Mouse (Mus musculus): ENCODE measurements at regions not wholly inside any gene's neighbourhood (a gene's known extent, or its start where the extent isn't known, plus 50 kb on each side); places are given as distances from the start of the nearest gene placed in this dataset.
"Not testable (repeated sequence)": the region's sequence is repeated elsewhere in the genome, so short reads cannot be mapped to it uniquely, and the experiment has no call there.

DNA sequence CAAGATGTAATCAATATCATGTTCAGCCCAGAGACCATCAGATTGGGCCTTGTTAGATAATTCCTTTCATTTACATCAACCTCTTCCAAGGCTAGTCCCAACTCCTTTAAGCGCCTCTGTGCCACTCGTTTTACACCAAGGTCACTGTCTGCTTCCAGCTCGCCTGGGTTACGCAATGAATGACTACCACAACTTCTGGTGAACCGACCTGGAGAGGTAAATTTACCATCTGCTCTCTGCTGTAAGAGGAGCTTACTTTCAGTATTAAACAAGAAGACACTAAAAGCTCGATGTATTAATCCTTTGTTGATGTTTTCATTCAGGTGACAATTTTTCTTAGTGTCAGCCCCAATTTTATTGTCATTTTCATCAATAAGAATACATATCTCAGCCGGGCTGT lies 51.7 kb upstream of the Fam174b start:
- Histone ChIP-seq H3K4me1 (peaks cover under 1% of the 10 kb centered on the region), H3K27me3 (ENCODE audit: poor library complexity, severe bottlenecking) (no peaks in the 10 kb centered on the region), H3K27ac (no peak overlapping the region), H3K36me3 (replicated peaks) (no peaks in the 10 kb centered on the region), H3K9me3 (no peaks in the 10 kb centered on the region), H3K4me3 (no peak overlapping the region)
- WGBS, result 89% methylated on average over 7 of the region's 7 CpGs
- DNase-seq (ENCODE audit: extremely low spot score, low spot score), result no peak

DNA sequence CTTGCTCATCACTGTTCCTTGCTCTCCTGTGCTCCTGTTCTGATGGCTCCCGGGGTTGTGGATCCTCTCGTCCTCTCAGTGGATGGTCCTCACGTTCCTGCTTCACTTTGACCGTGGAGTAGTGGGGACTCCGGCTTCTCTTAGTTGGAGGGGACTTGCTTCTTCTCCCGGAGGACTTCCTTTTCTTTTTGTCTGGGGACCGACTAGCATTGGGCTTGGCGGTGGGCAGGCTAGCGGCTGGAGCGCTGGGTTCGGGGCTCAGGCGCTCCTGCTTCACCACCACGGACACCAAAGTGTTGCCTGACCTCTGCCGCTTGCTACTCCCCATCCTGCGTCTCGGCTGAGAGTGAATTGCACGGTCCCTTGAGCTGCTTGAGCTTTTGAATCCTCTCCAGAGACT lies 53.9 kb upstream of the Fam174b start:
- WGBS, result 95% methylated on average over 17 of the region's 17 CpGs
- H3K36me3 ChIP-seq (replicated peaks); H3K27me3 ChIP-seq (ENCODE audit: poor library complexity, severe bottlenecking); H3K4me3 ChIP-seq; H3K4me1 ChIP-seq; H3K9me3 ChIP-seq; DNase-seq (ENCODE audit: extremely low spot score, low spot score); H3K27ac ChIP-seq: not testable (repeated sequence)

DNA sequence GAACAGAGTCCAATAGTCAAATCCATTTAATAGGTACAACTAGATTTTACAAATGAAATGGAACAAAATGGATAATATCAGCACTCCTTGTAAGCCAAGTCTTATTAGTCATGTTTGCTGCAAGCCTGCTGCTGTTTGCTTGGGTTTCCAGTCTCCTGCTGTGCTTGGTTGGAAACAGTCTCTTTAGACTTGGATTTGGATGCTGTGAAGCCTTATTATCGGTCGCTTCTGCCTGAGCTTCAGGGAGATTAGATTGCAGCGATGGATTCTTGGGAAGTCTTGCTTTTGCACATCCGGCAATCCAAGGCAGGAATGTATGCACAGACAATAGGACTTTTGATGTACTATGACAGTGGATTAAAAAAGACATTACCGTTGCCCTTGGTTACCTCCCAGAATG lies 57.3 kb upstream of the Fam174b start:
- no peaks in the 10 kb centered on the region for H3K9me3 ChIP-seq
- no peaks in the 10 kb centered on the region for H3K36me3 ChIP-seq (replicated peaks)
- 61% methylated on average over 5 of the region's 5 CpGs for WGBS
- no peak for DNase-seq (ENCODE audit: extremely low spot score, low spot score)
- no peaks in the 10 kb centered on the region for H3K27me3 ChIP-seq (ENCODE audit: poor library complexity, severe bottlenecking)
- H3K4me1 ChIP-seq, result peaks cover 10% of the 10 kb centered on the region
- H3K27ac ChIP-seq, result no peak overlapping the region
- H3K4me3 ChIP-seq, result no peak overlapping the region

DNA sequence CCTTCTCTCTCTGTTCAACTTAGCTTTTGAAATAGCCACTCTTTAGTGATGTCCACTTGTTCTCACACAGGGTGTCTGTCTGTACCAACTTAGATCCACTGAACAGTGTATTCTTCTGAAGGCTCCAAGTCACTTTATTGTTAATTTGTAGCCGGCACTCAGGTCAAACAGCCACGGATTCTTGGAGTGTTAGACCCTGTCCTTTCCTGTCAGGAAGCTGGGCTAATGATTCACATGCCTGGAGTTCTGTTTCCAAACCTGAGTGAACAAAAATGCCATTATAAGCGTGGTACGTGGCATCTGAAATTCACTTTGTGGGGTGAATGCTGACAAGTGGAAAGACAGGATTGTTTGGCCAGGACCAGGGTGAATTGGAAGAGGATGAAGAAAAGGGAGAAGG lies 69.5 kb upstream of the Fam174b start:
- Histone ChIP-seq H3K27ac (no peak overlapping the region), H3K9me3 (no peaks in the 10 kb centered on the region), H3K4me1 (no peaks in the 10 kb centered on the region), H3K4me3 (no peak overlapping the region), H3K36me3 (replicated peaks) (no peaks in the 10 kb centered on the region), H3K27me3 (ENCODE audit: poor library complexity, severe bottlenecking) (no peaks in the 10 kb centered on the region)
- 68% methylated on average over 4 of the region's 4 CpGs for WGBS
- no peak for DNase-seq (ENCODE audit: extremely low spot score, low spot score)

DNA sequence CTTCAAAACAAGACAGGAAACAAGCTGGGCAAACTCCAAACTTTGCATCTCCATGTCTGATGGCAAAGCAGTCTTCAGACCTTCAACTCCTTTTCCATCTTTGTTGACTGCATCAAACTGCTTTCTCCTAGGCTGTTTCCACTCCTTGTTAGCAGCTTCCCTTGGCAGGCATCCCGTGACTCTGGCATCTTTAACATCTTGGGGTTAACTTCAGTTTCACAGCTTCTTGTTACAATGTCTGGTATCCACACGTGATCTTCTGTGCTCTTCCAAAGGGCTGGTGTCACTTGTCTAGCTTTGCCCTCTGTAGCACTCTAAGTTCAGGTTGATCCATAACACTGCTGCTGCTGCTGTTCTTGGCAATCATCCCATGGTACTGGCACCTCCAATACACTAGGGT lies 71.3 kb upstream of the Fam174b start:
- no peak for DNase-seq (ENCODE audit: extremely low spot score, low spot score)
- H3K27me3 ChIP-seq (ENCODE audit: poor library complexity, severe bottlenecking), result no peaks in the 10 kb centered on the region
- no peak overlapping the region for H3K27ac ChIP-seq
- 90% methylated on average over 2 of the region's 2 CpGs for WGBS
- no peaks in the 10 kb centered on the region for H3K4me1 ChIP-seq
- H3K36me3 ChIP-seq (replicated peaks), result no peaks in the 10 kb centered on the region
- H3K4me3 ChIP-seq, result no peak overlapping the region
- no peaks in the 10 kb centered on the region for H3K9me3 ChIP-seq

DNA sequence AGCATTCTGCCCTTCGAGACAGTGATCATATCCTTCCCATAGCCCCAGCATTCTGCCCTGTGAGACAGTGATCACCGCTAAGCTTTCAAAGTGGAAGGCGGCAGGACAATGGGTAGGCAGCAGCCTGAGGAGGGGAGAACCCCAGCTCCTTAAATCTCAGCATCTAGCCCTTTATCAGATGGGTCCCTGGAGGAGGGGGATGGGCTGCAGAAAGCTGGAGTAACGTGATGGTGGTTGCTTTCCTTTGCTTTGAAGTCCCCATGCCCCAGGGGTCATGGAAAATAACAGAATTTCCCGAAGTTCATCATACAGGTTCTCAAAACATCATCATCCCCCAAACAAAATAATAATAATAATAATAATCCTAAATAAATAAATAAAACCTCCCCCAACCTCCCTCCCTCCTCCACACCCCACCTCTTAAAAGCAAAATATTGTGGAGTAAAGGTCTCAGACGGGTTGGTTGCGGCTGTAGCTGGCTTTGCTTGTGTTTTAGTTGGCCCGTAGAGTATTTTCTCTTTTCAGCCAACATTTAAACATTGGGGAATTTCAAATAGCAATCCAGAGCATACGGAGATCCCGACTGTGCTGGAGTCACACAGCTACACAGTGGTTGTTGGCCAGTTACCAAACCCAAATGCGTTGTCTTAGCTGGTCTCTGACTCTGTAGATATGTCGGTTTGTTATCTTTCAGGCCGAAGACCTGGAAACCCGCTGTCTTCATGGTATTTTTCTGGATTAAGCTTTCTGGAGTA lies 73.0 kb upstream of the Fam174b start:
- H3K27me3 ChIP-seq (ENCODE audit: poor library complexity, severe bottlenecking), result no peaks in the 10 kb centered on the region
- H3K27ac ChIP-seq, result no peak overlapping the region
- no peak for DNase-seq (ENCODE audit: extremely low spot score, low spot score)
- 78% methylated on average over 14 of the region's 14 CpGs for WGBS
- H3K4me1 ChIP-seq, result no peaks in the 10 kb centered on the region
- H3K9me3 ChIP-seq, result no peaks in the 10 kb centered on the region
- H3K4me3 ChIP-seq, result no peak overlapping the region
- no peaks in the 10 kb centered on the region for H3K36me3 ChIP-seq (replicated peaks)

DNA sequence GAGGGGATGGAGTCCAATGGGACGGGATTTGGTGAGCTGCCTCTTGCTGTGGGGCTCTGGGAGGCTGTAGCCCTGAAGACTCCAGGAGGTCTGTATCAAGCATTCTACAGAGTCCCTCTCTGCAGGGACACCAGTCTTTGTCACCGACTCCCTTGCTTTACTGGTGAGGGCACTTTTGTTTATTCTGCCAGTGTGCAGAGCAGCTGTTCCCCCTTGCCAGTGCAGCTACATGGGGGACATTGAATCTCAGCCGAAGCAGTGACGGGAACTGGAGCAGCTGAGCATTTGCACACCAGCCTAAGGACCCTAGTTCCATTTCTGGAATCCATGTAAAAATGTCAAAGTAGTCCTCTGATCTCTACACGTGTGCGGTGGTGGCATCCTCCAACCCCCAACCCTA lies 75.1 kb upstream of the Fam174b start:
- no peak overlapping the region for H3K27ac ChIP-seq
- H3K36me3 ChIP-seq (replicated peaks), result no peaks in the 10 kb centered on the region
- H3K27me3 ChIP-seq (ENCODE audit: poor library complexity, severe bottlenecking), result no peaks in the 10 kb centered on the region
- no peaks in the 10 kb centered on the region for H3K4me1 ChIP-seq
- no peak overlapping the region for H3K4me3 ChIP-seq
- DNase-seq (ENCODE audit: extremely low spot score, low spot score), result no peak
- no peaks in the 10 kb centered on the region for H3K9me3 ChIP-seq
- 66% methylated on average over 6 of the region's 6 CpGs for WGBS

DNA sequence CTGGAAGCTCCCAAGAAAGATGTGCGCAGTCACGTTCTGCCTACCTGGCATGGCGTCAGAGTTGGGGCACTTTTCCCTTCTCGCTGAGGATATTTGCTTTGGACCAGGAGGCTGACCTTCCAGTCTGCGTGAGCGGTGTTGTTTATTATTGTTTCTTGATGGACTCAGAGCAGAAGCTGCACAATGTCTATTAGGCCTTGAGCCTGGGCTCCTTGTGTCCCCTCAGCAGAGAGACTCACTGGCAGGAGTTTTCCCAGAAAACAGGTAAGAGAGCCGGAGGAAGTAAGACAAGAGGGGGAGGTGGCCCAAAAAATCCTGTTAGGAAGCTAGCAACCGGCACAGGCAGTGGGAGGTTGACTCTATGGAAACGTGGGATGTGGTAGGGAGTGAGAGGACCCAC lies 77.6 kb upstream of the Fam174b start:
- no peak overlapping the region for H3K27ac ChIP-seq
- DNase-seq (ENCODE audit: extremely low spot score, low spot score), result no peak
- 87% methylated on average over 9 of the region's 9 CpGs for WGBS
- no peaks in the 10 kb centered on the region for H3K27me3 ChIP-seq (ENCODE audit: poor library complexity, severe bottlenecking)
- H3K9me3 ChIP-seq, result no peaks in the 10 kb centered on the region
- H3K36me3 ChIP-seq (replicated peaks), result no peaks in the 10 kb centered on the region
- no peaks in the 10 kb centered on the region for H3K4me1 ChIP-seq
- no peak overlapping the region for H3K4me3 ChIP-seq

DNA sequence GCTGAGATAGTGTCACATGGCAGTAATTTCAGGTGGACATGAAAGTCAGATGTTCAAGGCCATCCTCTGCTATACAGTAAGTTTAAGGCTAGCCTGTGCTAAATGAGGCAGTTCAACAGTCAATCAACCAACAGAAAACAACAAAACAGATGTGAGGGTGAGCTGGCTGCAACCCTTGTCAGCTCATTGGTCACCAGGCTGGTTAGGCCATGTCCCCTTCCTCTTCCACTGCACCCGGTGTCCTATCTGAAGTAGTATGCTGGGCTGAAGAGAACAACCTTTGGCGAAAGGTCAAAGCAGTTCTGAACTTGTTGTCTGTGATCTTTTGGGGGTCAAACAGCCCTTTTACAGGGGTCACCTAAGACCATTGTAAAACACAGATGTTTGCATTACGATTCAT lies 78.2 kb upstream of the Fam174b start:
- H3K9me3 ChIP-seq, result no peaks in the 10 kb centered on the region
- 90% methylated on average over 3 of the region's 3 CpGs for WGBS
- no peak overlapping the region for H3K4me3 ChIP-seq
- no peaks in the 10 kb centered on the region for H3K4me1 ChIP-seq
- H3K36me3 ChIP-seq (replicated peaks), result no peaks in the 10 kb centered on the region
- H3K27ac ChIP-seq, result no peak overlapping the region
- DNase-seq (ENCODE audit: extremely low spot score, low spot score), result no peak
- H3K27me3 ChIP-seq (ENCODE audit: poor library complexity, severe bottlenecking), result no peaks in the 10 kb centered on the region

DNA sequence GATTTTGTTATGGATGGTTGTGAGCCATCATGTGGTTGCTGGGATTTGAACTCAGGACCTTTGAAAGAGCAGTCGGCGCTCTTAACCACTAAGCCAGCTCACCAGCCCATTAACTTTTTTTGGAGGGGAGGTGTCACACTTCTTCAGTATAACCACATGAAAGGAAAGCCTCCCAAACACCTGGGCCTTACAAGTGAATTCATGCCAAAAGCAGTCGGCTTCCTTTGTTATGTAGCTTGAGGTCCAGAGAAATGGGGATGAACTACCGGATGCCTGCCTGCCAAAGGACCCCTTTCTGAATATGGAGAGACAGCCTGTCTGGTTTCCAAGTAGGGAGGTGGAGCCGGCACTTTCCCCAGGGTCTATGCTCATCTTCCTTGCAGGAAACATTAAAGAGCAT lies 80.6 kb upstream of the Fam174b start:
- Histone ChIP-seq H3K4me1 (no peaks in the 10 kb centered on the region), H3K4me3 (no peak overlapping the region), H3K36me3 (replicated peaks) (no peaks in the 10 kb centered on the region), H3K27ac (no peak overlapping the region), H3K27me3 (ENCODE audit: poor library complexity, severe bottlenecking) (peaks cover 6% of the 10 kb centered on the region; the same call in 1 of the 2 replicates), H3K9me3 (no peaks in the 10 kb centered on the region)
- DNase-seq (ENCODE audit: extremely low spot score, low spot score), result no peak
- 90% methylated on average over 5 of the region's 5 CpGs for WGBS

DNA sequence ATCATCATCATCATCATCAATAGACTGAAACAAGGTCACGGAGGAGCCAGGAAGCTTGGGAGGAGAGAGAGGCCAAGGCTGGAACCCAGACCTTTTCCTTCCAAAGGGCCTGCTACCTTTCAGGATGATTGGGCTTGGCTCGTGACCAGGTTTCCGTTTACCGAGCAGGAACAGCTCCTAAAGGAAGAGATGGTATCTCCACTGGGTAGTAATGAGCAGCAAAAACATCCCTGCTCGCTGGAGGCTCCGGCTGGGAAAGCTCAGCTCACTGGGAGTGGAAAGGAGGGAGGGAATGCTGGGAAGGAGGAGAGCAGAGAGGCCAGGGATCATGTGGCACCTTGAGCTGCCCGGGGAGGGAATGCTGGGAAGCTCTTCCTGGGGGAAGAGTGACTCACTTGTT lies 82.8 kb upstream of the Fam174b start:
- Histone ChIP-seq H3K27me3 (ENCODE audit: poor library complexity, severe bottlenecking) (peaks cover 7% of the 10 kb centered on the region; the same call in 1 of the 2 replicates), H3K4me1 (no peaks in the 10 kb centered on the region), H3K27ac (no peak overlapping the region), H3K9me3 (no peaks in the 10 kb centered on the region), H3K4me3 (no peak overlapping the region), H3K36me3 (replicated peaks) (no peaks in the 10 kb centered on the region)
- 85% methylated on average over 7 of the region's 7 CpGs for WGBS
- DNase-seq (ENCODE audit: extremely low spot score, low spot score), result no peak

DNA sequence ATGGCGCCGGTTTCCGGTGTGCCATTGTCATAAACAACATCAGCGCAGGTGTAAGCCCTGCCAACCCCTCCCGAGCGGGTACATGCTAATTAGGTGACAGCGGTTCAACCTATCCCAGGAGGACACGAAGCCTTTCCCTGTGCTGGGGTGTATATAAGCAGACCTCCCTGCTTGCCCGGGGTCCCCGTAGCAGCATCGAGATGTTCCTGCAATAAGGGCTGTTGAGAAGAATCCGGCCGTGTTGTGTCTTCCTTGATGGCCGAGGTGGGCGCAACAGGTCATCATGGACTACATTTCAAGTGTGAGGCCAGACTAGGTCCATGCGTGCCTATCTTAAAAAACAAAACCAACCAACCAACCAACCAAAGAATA lies 83.7 kb upstream of the Fam174b start:
- not testable (repeated sequence) for H3K27me3 ChIP-seq (ENCODE audit: poor library complexity, severe bottlenecking); H3K36me3 ChIP-seq (replicated peaks); H3K27ac ChIP-seq; DNase-seq (ENCODE audit: extremely low spot score, low spot score); H3K4me1 ChIP-seq; H3K4me3 ChIP-seq; H3K9me3 ChIP-seq
- 97% methylated on average over 16 of the region's 16 CpGs for WGBS

DNA sequence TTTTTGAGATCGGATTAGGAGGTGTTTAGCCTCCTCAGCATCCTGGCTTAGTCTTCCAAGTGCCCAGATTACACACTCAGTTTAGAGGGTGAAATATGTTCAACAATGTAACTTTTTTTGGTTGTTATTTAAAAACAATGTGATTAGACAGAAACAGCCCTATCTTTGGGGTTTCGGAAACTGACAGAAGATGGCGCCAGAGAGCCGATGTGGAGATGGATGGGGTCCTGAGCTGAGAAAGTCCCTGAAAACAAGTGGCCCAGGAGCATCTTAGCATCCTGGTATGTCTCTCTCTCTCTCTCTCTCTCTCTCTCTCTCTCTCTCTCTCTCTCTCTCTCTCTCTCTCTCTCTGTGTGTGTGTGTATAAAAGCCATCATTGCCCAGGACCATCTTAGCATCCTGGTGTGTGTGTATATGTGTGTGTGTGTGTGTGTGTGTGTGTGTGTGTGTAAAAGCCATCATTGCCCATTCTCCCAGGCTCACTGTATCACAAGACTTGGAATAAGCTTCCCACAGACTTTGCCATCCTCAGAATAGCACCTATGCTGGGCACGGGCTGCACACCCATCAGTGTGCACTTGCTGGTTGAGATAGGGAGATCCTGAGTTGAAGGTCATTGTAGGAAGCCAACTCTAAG lies 84.2 kb upstream of the Fam174b start:
- Histone ChIP-seq H3K9me3 (no peaks in the 10 kb centered on the region), H3K4me1 (no peaks in the 10 kb centered on the region), H3K4me3 (no peak overlapping the region), H3K36me3 (replicated peaks) (no peaks in the 10 kb centered on the region), H3K27ac (no peak overlapping the region), H3K27me3 (ENCODE audit: poor library complexity, severe bottlenecking) (peaks cover 7% of the 10 kb centered on the region; the same call in 1 of the 2 replicates)
- DNase-seq (ENCODE audit: extremely low spot score, low spot score), result peak; percentile 70
- 23% methylated on average over 5 of the region's 5 CpGs for WGBS

All from forebrain, embryonic 10.5 days (tissue).